Mouse (Mus musculus) ZHBTc4 (cell line): ENCODE results near the gene Rab20.

Experiments
- DNase-seq: peaks from one replicate; pipeline ENCODE4 v3.0.0-alpha.2; 2011; ENCODE audit warnings: low read depth, low spot score

Gene Rab20

GRCm38 (mm10) chr8:11405722-11406481, 72.6 kb downstream of the Rab20 start:
- DNase-seq, result no peak

GRCm38 (mm10) chr8:11404614-11405013, 73.9 kb downstream of the Rab20 start:
- DNase-seq, result no peak

DNA sequence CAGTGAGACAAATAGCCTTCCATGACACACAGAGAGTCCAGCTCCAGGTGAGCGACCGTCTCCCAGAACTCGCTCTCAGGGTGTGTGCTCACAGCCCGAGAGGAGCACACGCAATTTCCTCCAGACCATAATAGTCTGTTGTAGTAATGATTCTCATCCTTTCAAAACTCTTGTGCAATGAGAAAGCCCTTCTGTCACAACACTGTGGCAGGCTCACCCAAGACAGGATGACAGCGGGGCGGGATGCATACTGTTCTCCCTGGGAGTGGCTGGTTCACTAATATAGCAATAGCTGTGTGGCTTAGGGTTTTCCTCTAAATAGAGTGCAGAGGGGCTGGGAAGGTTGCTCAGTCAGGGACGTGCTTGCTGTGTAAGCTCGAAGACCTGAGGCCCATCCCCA, 74.7 kb downstream of the Rab20 start:
- no peak for DNase-seq
